15 mouse cellular contexts compared by ENCODE assay signal in genomic region chr13:31349671-31350070, GRCm38 (mm10).
"Had no signal": no experiment of that assay in that cellular context is flagged by ENCODE, and none has a peak within 500 bp of the region (broad histone marks: within the 10 kb centered on the region; RNA-seq: fewer than 3 reads in every experiment).

No protein-coding gene starts in this region.

- H3K27me3 ChIP-seq: limb, embryonic 12.5 days; liver, embryonic 13.5 days; lung, embryonic 15.5 days; megakaryocyte, embryonic 14.5 days had no signal

- H3K27ac ChIP-seq: limb, embryonic 12.5 days; liver, embryonic 13.5 days; lung, embryonic 15.5 days had no signal

- H3K4me1 ChIP-seq: limb, embryonic 12.5 days; liver, embryonic 13.5 days; megakaryocyte, embryonic 14.5 days had no signal

- H3K9me3 ChIP-seq: liver, embryonic 13.5 days; lung, embryonic 15.5 days had no signal

- H3K9ac ChIP-seq: limb, embryonic 12.5 days; liver, embryonic 13.5 days; liver, postnatal 0 days; lung, embryonic 15.5 days had no signal

- H3K4me3 ChIP-seq: limb, embryonic 12.5 days; liver, embryonic 13.5 days; lung, embryonic 15.5 days; megakaryocyte, embryonic 14.5 days had no signal

- H3K36me3 ChIP-seq: limb, embryonic 12.5 days; liver, embryonic 13.5 days; lung, embryonic 15.5 days had no signal

- H3K4me2 ChIP-seq: limb, embryonic 12.5 days; liver, embryonic 13.5 days; lung, embryonic 15.5 days; midbrain, embryonic 11.5 days had no signal

- DNase-seq: kidney, adult 11 months; kidney, adult 9 months; kidney, postnatal 14 days; layer of hippocampus, adult 9-11 months; layer of hippocampus, postnatal 36 days; liver; liver, embryonic 13.5 days; liver, postnatal 0 days; thymus, adult 18-20 months; thymus, postnatal 14 days had no signal

- ATAC-seq: liver, postnatal 0 days; midbrain, embryonic 16.5 days had no signal
